Mouse (Mus musculus) 416B (cell line): ENCODE measurements around the gene Nfib.

ENCODE experiments used
- DNase-seq: peaks from one replicate; pipeline ENCODE4 v3.0.0; 2011; ENCODE audit warnings: low read depth

Gene Nfib

GRCm38 (mm10) chr4:82390545-82390944, 315.0 kb downstream of the Nfib start:
- DNase-seq = no peak

- no peak for DNase-seq
Observed at GRCm38 (mm10) chr4:82389876-82390275, 315.7 kb downstream of the Nfib start.

- no peak for DNase-seq
Observed at GRCm38 (mm10) chr4:82387620-82388019, 317.9 kb downstream of the Nfib start.

- peak; percentile 59 for DNase-seq
Observed at GRCm38 (mm10) chr4:82386222-82386993, 319.1 kb downstream of the Nfib start.

GRCm38 (mm10) chr4:82385638-82386037, 319.9 kb downstream of the Nfib start:
- DNase-seq = no peak

GRCm38 (mm10) chr4:82383991-82384731, 321.4 kb downstream of the Nfib start:
- DNase-seq = no peak

- DNase-seq = no peak
Observed at GRCm38 (mm10) chr4:82383346-82383745, 322.2 kb downstream of the Nfib start.

GRCm38 (mm10) chr4:82381786-82382185, 323.8 kb downstream of the Nfib start:
- DNase-seq = no peak

GRCm38 (mm10) chr4:82380578-82380977, 325.0 kb downstream of the Nfib start:
- DNase-seq = no peak

GRCm38 (mm10) chr4:82378050-82378449, 327.5 kb downstream of the Nfib start:
- no peak for DNase-seq

- DNase-seq = no peak
Observed at GRCm38 (mm10) chr4:82377621-82378020, 327.9 kb downstream of the Nfib start.

GRCm38 (mm10) chr4:82374560-82374959, 331.0 kb downstream of the Nfib start:
- no peak for DNase-seq

- DNase-seq = no peak
Observed at GRCm38 (mm10) chr4:82372217-82372616, 333.3 kb downstream of the Nfib start.

GRCm38 (mm10) chr4:82371471-82371870, 334.1 kb downstream of the Nfib start:
- no peak for DNase-seq

- no peak for DNase-seq
Observed at GRCm38 (mm10) chr4:82369011-82369776, 336.4 kb downstream of the Nfib start.

GRCm38 (mm10) chr4:82368091-82368775, 337.3 kb downstream of the Nfib start:
- DNase-seq = no peak

GRCm38 (mm10) chr4:82364696-82365385, 340.7 kb downstream of the Nfib start:
- peak; percentile 89 for DNase-seq

GRCm38 (mm10) chr4:82363951-82364350, 341.6 kb downstream of the Nfib start:
- DNase-seq = no peak

- no peak for DNase-seq
Observed at GRCm38 (mm10) chr4:82362294-82362693, 343.3 kb downstream of the Nfib start.

GRCm38 (mm10) chr4:82360081-82360511, 345.5 kb downstream of the Nfib start:
- DNase-seq = peak; percentile 13

GRCm38 (mm10) chr4:82359110-82359509, 346.4 kb downstream of the Nfib start:
- DNase-seq = peak; percentile 93
